9 mouse cellular contexts compared by ENCODE assay signal in genomic region chr7:121563526-121563925, GRCm38 (mm10).
DNase-seq lines count a peak whose midpoint lies in the region; ATAC-seq and TF ChIP-seq lines count a peak whose summit lies in the region.
"Had no signal": no experiment of that assay in that cellular context is flagged by ENCODE, and none has a peak within 500 bp of the region (broad histone marks: within the 10 kb centered on the region; RNA-seq: fewer than 3 reads in every experiment).

No protein-coding gene starts in this region.

- DNase-seq in gastrocnemius, adult 18-20 months (ENCODE audit: low spot score) = peak; percentile 1
- DNase-seq in gastrocnemius, postnatal 14 days = no peak
- peak; percentile 83 for DNase-seq in midbrain, embryonic 14.5 days
- peak; percentile 10 for DNase-seq in c-Kit-positive CD71-positive TER-119-negative erythroid progenitor cells, embryonic 14.5 days (ENCODE audit: low read depth)
- peak; percentile 59 for DNase-seq in kidney, postnatal 0 days (ENCODE audit: low spot score)
- peak; percentile 45 for DNase-seq in mesoderm, embryonic 11.5 days (ENCODE audit: low read depth, low spot score)

- H3K27me3 ChIP-seq in midbrain, embryonic 14.5 days (ENCODE audit: control insufficient read depth, insufficient read depth, low read length) = no peaks in the 10 kb centered on the region
- H3K27me3 ChIP-seq in midbrain, embryonic 13.5 days = no peaks in the 10 kb centered on the region
- no peaks in the 10 kb centered on the region for H3K27me3 ChIP-seq in kidney, postnatal 0 days (ENCODE audit: insufficient read depth, low read length)

- no peak overlapping the region for H3K4me3 ChIP-seq in midbrain, embryonic 14.5 days (replicated peaks; ENCODE audit: low read depth, low read length)
- H3K4me3 ChIP-seq in midbrain, embryonic 13.5 days (replicated peaks) = no peak overlapping the region
- H3K4me3 ChIP-seq in kidney, postnatal 0 days (replicated peaks; ENCODE audit: low read depth, low read length) = no peak overlapping the region
- H3K4me3 ChIP-seq: hindbrain, embryonic 15.5 days had no signal

- no peak for ATAC-seq in midbrain, embryonic 14.5 days (ENCODE audit: low FRiP score, low TSS enrichment)
- ATAC-seq in midbrain, embryonic 13.5 days = no peak
- ATAC-seq in kidney, postnatal 0 days (replicated peaks; ENCODE audit: low FRiP score, low read depth) = no peak
- ATAC-seq in erythroid progenitor cell, adult 5-6 weeks (replicated peaks; ENCODE audit: low FRiP score, poor library complexity, severe bottlenecking) = no peak

- intact Hi-C loops in gastrocnemius, postnatal 14 days (cut with DNase I; ENCODE audit: low total_unique reads) = no loop called here

- H3K27ac ChIP-seq in midbrain, embryonic 14.5 days (replicated peaks; ENCODE audit: low read depth, low read length) = no peak overlapping the region
- no peak overlapping the region for H3K27ac ChIP-seq in midbrain, embryonic 13.5 days
- H3K27ac ChIP-seq in kidney, postnatal 0 days = no peak overlapping the region
- H3K27ac ChIP-seq: hindbrain, embryonic 15.5 days had no signal

- no peaks in the 10 kb centered on the region for H3K9me3 ChIP-seq in midbrain, embryonic 14.5 days (ENCODE audit: control insufficient read depth, low read length)
- no peaks in the 10 kb centered on the region for H3K9me3 ChIP-seq in midbrain, embryonic 13.5 days
- no peaks in the 10 kb centered on the region for H3K9me3 ChIP-seq in kidney, postnatal 0 days (replicated peaks; ENCODE audit: low read length)
- H3K9me3 ChIP-seq: hindbrain, embryonic 15.5 days had no signal

- no peaks in the 10 kb centered on the region for H3K4me1 ChIP-seq in midbrain, embryonic 14.5 days (ENCODE audit: control insufficient read depth, insufficient read depth, low read length)
- H3K4me1 ChIP-seq in midbrain, embryonic 13.5 days (replicated peaks) = no peaks in the 10 kb centered on the region
- H3K4me1 ChIP-seq in kidney, postnatal 0 days (replicated peaks; ENCODE audit: insufficient read depth, low read length) = no peaks in the 10 kb centered on the region
- H3K4me1 ChIP-seq: hindbrain, embryonic 15.5 days had no signal

- H3K4me2 ChIP-seq in midbrain, embryonic 14.5 days (ENCODE audit: low read length) = no peak overlapping the region
- no peak overlapping the region for H3K4me2 ChIP-seq in midbrain, embryonic 13.5 days (replicated peaks)
- no peak overlapping the region for H3K4me2 ChIP-seq in kidney, postnatal 0 days (ENCODE audit: low read length)
- H3K4me2 ChIP-seq: hindbrain, embryonic 15.5 days had no signal

- H3K36me3 ChIP-seq in midbrain, embryonic 14.5 days (ENCODE audit: control insufficient read depth, insufficient read depth, low read length) = no peaks in the 10 kb centered on the region
- no peaks in the 10 kb centered on the region for H3K36me3 ChIP-seq in midbrain, embryonic 13.5 days
- H3K36me3 ChIP-seq in kidney, postnatal 0 days (ENCODE audit: insufficient read depth, low read length) = no peaks in the 10 kb centered on the region
- H3K36me3 ChIP-seq: hindbrain, embryonic 15.5 days had no signal

- peak; percentile 79 for TF ChIP-seq CTCF in kidney, postnatal 0 days (IDR thresholded peaks at IDR 0.05; ENCODE audit: low read depth)

- whole genome bisulfite sequencing in midbrain, embryonic 14.5 days = 45% methylated on average over 5 of the region's 5 CpGs
- WGBS in midbrain, embryonic 13.5 days = 43% methylated on average over 5 of the region's 5 CpGs
- WGBS in kidney, postnatal 0 days = 38% methylated on average over 5 of the region's 5 CpGs

- H3K9ac ChIP-seq in midbrain, embryonic 14.5 days (replicated peaks; ENCODE audit: low read length) = no peak overlapping the region
- no peak overlapping the region for H3K9ac ChIP-seq in midbrain, embryonic 13.5 days (replicated peaks)
- H3K9ac ChIP-seq in kidney, postnatal 0 days (ENCODE audit: low read depth, low read length) = no peak overlapping the region
- H3K9ac ChIP-seq: hindbrain, embryonic 15.5 days had no signal
